Mouse (Mus musculus): ENCODE measurements at regions not wholly inside any gene's neighbourhood (a gene's known extent, or its start where the extent isn't known, plus 50 kb on each side); places are given as distances from the start of the nearest gene placed in this dataset.
A peak's percentile ranks its signal among the peaks of the same experiment; 100 is the strongest.

DNA sequence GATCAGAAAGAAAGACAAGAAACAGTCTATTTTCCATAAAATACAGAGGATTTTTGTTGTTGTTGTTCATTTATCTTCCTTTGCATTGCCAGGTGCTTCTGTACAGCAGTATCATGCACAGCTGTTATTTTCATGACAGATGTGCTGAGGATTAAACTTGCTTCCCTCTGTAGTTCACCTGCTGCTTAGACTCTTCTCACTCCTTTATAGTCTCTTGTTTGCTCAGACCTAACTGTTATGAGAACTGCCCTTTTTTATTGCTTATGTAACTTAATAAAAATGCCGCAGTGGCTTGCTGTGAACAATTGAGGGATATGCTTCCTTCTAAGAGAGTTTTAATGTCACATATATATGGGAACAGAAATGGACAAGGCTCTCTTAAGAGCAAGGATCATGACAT is 467.1 kb downstream of the Adcyap1 start:
- no peak for DNase-seq (ENCODE audit: low read depth)

DNA sequence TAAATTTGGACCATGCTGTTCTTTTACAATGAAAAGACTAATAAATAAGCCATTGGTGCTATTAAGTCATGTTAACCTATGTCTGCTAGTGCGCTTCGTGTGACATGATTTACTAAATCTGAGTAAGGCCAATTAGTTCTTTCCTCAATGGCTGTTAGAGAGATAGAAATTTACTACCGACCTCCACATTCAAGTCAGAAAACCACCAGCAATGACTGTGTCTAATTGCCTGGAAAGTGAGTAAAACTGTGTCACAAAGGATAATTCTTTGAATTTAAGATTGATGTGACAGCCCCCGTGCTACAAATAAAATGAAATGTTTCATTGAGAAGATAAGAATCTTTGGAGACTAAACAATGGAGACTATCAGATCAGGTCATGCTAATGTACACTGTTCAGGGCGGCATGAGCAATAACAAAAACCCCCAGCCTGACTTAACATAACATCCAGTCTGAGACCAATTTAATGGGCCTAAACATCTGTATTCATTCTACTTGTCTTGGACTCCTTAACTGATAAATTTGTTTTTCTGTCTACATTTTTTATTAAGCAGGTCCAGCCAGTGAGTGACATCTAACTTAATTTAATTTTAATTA is 477.6 kb downstream of the Adcyap1 start:
- DNase-seq (ENCODE audit: low read depth) = no peak

DNA sequence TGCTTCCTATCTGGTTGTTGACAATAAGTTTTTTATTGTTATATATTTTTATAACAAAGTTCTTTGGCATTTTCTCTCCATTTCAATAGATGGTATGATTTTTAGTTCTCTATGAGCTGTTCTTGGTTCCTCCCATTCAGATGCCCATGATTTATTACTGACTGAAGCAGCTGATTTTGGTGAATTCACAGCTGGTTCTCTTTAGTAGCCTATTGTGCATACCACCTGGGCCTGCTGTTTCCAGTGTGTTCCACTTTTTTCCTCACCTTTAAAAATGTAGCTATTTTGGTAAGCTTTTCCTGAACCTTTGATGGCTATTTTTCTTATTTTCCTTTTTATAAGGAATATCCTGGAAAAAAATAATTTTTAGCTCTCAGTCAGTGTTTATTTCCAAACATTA is 501.9 kb downstream of the Adcyap1 start:
- DNase-seq (ENCODE audit: low read depth) = no peak

- DNase-seq (ENCODE audit: low read depth) = no peak
Observed at GRCm38 (mm10) chr17:93717623-93718022, 518.8 kb downstream of the Adcyap1 start.

- DNase-seq (ENCODE audit: low read depth) = no peak
Observed at GRCm38 (mm10) chr17:93741341-93741740, 542.5 kb downstream of the Adcyap1 start.

DNA sequence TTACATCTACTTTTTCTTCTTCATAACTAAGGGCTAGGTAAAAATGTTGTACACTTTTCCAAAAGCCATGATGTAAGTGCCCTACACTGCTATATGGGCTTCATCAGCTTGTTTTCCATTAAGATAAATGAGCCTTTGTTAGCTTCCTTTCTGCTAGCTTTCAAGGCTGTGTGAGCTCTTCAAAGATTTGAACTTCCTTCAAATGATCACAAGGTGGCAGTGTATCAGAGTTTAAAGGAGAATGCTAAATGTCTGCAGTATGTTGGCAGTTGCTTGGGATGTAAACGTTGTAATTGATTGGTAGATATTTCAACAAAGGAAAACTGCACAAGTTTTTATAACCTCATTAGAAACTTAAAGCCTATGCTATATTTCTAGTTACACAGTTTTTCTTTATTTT is 563.5 kb downstream of the Adcyap1 start:
- peak; percentile 4 for DNase-seq (ENCODE audit: low read depth)

Data from induced T-regulatory cell, adult 2 months (primary cell).